Mouse (Mus musculus) CH12.LX (cell line): ENCODE data around the gene Stmn1. TPM values are rescaled to one million over a fixed set of nuclear protein-coding genes. Genes with fewer than 3 reads are reported as not detected.

Source experiments
- DNase-seq: peaks from one replicate; pipeline ENCODE4 v3.0.0-alpha.2; 2013; ENCODE audit errors: extremely low read depth
- H3K27ac ChIP-seq: 2 replicates; pipeline ENCODE4 v1.5.1; 2012; ENCODE audit warnings: low read depth, mild to moderate bottlenecking, control low read depth, moderate library complexity; ENCODE audit not compliant: insufficient read depth
- H3K27me3 ChIP-seq: replicated peaks from 2 replicates; pipeline ENCODE3; 2012; ENCODE audit warnings: inconsistent platforms
- H3K36me3 ChIP-seq, 2 experiments: replicated peaks in 1 of 2; 2 replicates each; pipeline versions ENCODE3 to v1.6.1; 2012; ENCODE audit warnings: inconsistent platforms in 1 of 2, low read length in 1 of 2, mild to moderate bottlenecking in 1 of 2, mixed read lengths in 1 of 2, moderate library complexity in 1 of 2; ENCODE audit not compliant: control insufficient read depth in 1 of 2, insufficient read depth in 1 of 2
- H3K4me1 ChIP-seq, 2 experiments: 2 replicates each; pipeline ENCODE4 v1.6.1; 2012; ENCODE audit warnings: inconsistent platforms in 1 of 2, moderate library complexity in 1 of 2; ENCODE audit not compliant: insufficient read depth in 2 of 2, control insufficient read depth in 1 of 2
- H3K4me2 ChIP-seq: 2 replicates; pipeline ENCODE4 v1.6.1; 2012; ENCODE audit warnings: low read depth, mild to moderate bottlenecking, control low read depth; ENCODE audit not compliant: poor library complexity, insufficient read depth, severe bottlenecking
- H3K4me3 ChIP-seq, 3 experiments: fragments of 150-350 bp in 1 of 3; sonication (generic) in 1 of 3; replicated peaks in 1 of 3; 2 replicates each; pipeline versions ENCODE3 to v1.5.1; 2011 to 2012; ENCODE audit warnings: low read depth in 2 of 3, low read length in 2 of 3, mild to moderate bottlenecking in 2 of 3, moderate library complexity in 2 of 3, control low read depth in 1 of 3, improper control_type of control experiment in 1 of 3, inconsistent platforms in 1 of 3, mixed read lengths in 1 of 3; ENCODE audit not compliant: poor library complexity in 1 of 3
- H3K79me2 ChIP-seq: replicated peaks from 2 replicates; pipeline ENCODE4 v1.6.1; 2012; ENCODE audit warnings: mild to moderate bottlenecking, moderate library complexity; ENCODE audit not compliant: control insufficient read depth, poor library complexity, insufficient read depth, severe bottlenecking; ENCODE audit errors: extremely low read depth
- H3K9ac ChIP-seq: 2 replicates; pipeline ENCODE4 v1.6.1; 2012; ENCODE audit warnings: low read depth, mild to moderate bottlenecking, control low read depth, moderate library complexity; ENCODE audit not compliant: insufficient read depth
- H3K9me3 ChIP-seq: replicated peaks from 2 replicates; pipeline ENCODE3; 2012; ENCODE audit warnings: low read length, inconsistent platforms, mixed read lengths
- BHLHE40 ChIP-seq: IDR thresholded peaks from 2 replicates; pipeline ENCODE4 v1.6.1; 2011; ENCODE audit warnings: mild to moderate bottlenecking, low read depth, low read length, improper control_type of control experiment
- ELF1 ChIP-seq: IDR thresholded peaks from 2 replicates; pipeline ENCODE4 v1.6.1; 2014; ENCODE audit warnings: low read depth, mild to moderate bottlenecking, inconsistent platforms, low read length, improper control_type of control experiment
- EP300 ChIP-seq: IDR thresholded peaks from 2 replicates; pipeline ENCODE4 v1.6.1; 2011; ENCODE audit warnings: low read length, improper control_type of control experiment
- JUN ChIP-seq: IDR thresholded peaks from 2 replicates; pipeline ENCODE4 v1.6.1; 2011; ENCODE audit warnings: low read depth, mild to moderate bottlenecking, low read length, improper control_type of control experiment, moderate library complexity; ENCODE audit not compliant: insufficient read depth
- JUND ChIP-seq: conservative IDR thresholded peaks from 2 replicates; pipeline ENCODE4 v1.6.1; 2011; ENCODE audit warnings: low read depth, low read length, improper control_type of control experiment
- MAZ ChIP-seq: IDR thresholded peaks from 2 replicates; pipeline ENCODE4 v1.6.1; 2012; ENCODE audit warnings: low read depth, mild to moderate bottlenecking, inconsistent platforms, low read length, improper control_type of control experiment, moderate library complexity
- MEF2A ChIP-seq: IDR thresholded peaks from 2 replicates; pipeline ENCODE4 v1.6.1; 2014; ENCODE audit warnings: low read depth, mild to moderate bottlenecking, inconsistent platforms, low read length, improper control_type of control experiment, borderline replicate concordance
- MXI1 ChIP-seq: IDR thresholded peaks from 2 replicates; pipeline ENCODE4 v1.6.1; 2011; ENCODE audit warnings: mild to moderate bottlenecking, low read depth, low read length, improper control_type of control experiment
- POLR2A ChIP-seq: IDR thresholded peaks from 2 replicates; pipeline ENCODE4 v1.6.1; 2011; ENCODE audit warnings: low read depth, mild to moderate bottlenecking, improper control_type of control experiment, low read length
- POLR2AphosphoS2 ChIP-seq: IDR thresholded peaks from 2 replicates; pipeline ENCODE4 v1.6.1; 2011; ENCODE audit warnings: low read depth, low read length, improper control_type of control experiment
- RCOR1 ChIP-seq: conservative IDR thresholded peaks from 2 replicates; pipeline ENCODE4 v1.6.1; 2012; ENCODE audit warnings: low read depth, mild to moderate bottlenecking, inconsistent platforms, low read length, improper control_type of control experiment
- SMC3 ChIP-seq: IDR thresholded peaks from 2 replicates; pipeline ENCODE4 v1.6.1; 2011; ENCODE audit warnings: low read depth, low read length, improper control_type of control experiment
- USF2 ChIP-seq: conservative IDR thresholded peaks from 2 replicates; pipeline ENCODE4 v1.6.1; 2011; ENCODE audit warnings: low read depth, low read length, improper control_type of control experiment
- ZC3H11A ChIP-seq: IDR thresholded peaks from 2 replicates; pipeline ENCODE4 v1.6.1; 2012; ENCODE audit warnings: low read depth, mild to moderate bottlenecking, inconsistent platforms, low read length, improper control_type of control experiment
- dilution Hi-C: fragments of 300-500 bp; cut with MboI; formaldehyde crosslinking; loops from 2 replicates; pipeline ENCODE4 v1.14.3; 2020; ENCODE audit warnings: low sequenced_read_pairs; ENCODE audit not compliant: extremely low pct_unique_long_range_greater_than_20kb, extremely low pct_ligation_motif_present
- in situ Hi-C: fragments of 300-500 bp; cut with MboI; formaldehyde crosslinking; loops from 3 replicates; pipeline ENCODE4 v1.14.3; 2019; ENCODE audit warnings: low sequenced_read_pairs, low pct_ligation_motif_present, low pct_unique_long_range_greater_than_20kb, mixed read lengths
- polyA plus RNA-seq: library from polyadenylated mRNA; unstranded; fragments of >175 nt; gene quantifications from 2 replicates; pipeline ENCODE4 v1.2.1, GENCODE M21; 2012; ENCODE audit warnings: low read depth; ENCODE audit not compliant: insufficient read length
- total RNA-seq, 2 experiments: library from RNA; depleted of rRNA; stranded (reverse); fragments of 300-350 nt in 1 of 2; fragments of >200 nt in 1 of 2; gene quantifications; 2 replicates each; pipeline ENCODE4 v1.2.3; 2012 to 2014

The Stmn1 gene
- total and polyA plus RNA-seq, 3 experiments: 31.2 to 39.4 (median 34.7) TPM

DNA sequence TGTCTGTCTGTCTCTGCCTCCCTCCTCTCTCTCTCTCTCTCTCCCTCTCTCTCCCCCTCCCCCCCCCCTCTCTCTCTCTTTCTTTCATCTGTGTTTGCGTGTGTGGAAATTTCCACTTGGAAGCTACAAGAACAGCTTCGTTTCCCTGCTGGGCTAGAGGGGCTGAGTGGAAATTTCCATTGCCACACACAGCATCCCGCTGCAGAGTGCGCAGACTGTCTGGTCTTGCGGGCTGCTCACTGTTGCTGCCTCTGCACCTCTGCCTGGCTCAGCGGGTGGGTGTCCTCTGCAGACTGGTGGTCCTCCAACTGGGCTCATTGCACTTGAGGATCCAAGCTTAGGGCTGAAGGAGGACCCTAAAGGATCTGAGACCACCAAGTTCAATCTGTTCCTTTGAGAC, 15.6 kb downstream of the Stmn1 start:
- no peak overlapping the region for H3K27ac ChIP-seq
- H3K4me3 ChIP-seq: no peak overlapping the region
- no peak overlapping the region for H3K9ac ChIP-seq
- peaks cover 47% of the 10 kb centered on the region for H3K27me3 ChIP-seq
- TF ChIP-seq ELF1 (no peak), ZC3H11A (no peak), POLR2AphosphoS2 (no peak), USF2 (no peak), JUN (no peak), SMC3 (no peak), MAZ (no peak)
- TF ChIP-seq, all 38 proteins: peak for 0
- Histone ChIP-seq H3K36me3 (no peaks in the 10 kb centered on the region), H3K4me1 (peaks cover 2 to 9% of the 10 kb centered on the region in 2 experiments; a peak in 2 of 4 replicates), H3K79me2 (no peaks in the 10 kb centered on the region), H3K9me3 (no peaks in the 10 kb centered on the region), H3K4me2 (no peak overlapping the region)
- in situ Hi-C loops (loop anchor here (25.0 kb wide), 1 partner anchor 221 kb away; the partner anchor contains the start of gene Grrp1), dilution Hi-C loops (no loop called here)
- no peak for DNase-seq

DNA sequence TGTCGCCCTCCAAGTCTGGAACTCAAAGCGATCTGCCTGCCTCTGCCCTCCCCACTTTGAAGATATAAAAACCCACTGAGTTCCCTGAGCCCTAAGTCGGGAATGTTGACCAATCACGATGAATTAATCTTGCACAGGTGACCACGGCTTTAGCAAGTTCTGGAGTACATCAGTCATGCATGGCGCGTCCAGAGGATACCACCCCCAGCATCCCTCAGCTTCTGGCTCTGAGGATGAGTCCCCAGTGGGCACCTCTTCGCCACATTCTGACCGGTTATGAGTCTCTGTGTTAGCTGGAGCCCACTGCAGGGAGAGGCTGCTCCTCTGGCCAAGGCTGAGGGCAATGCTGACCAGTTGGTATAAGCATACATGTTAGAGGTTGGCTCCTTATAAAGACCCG, 16.1 kb downstream of the Stmn1 start:
- Histone ChIP-seq H3K4me1 (peaks cover 2 to 6% of the 10 kb centered on the region in 2 experiments; a peak in 2 of 4 replicates), H3K27me3 (peaks cover 42% of the 10 kb centered on the region), H3K27ac (no peak overlapping the region), H3K4me2 (no peak overlapping the region), H3K36me3 (no peaks in the 10 kb centered on the region), H3K9ac (no peak overlapping the region), H3K79me2 (no peaks in the 10 kb centered on the region), H3K9me3 (no peaks in the 10 kb centered on the region), H3K4me3 (no peak overlapping the region)
- DNase-seq: no peak
- dilution Hi-C loops: no loop called here
- in situ Hi-C loops: loop anchor here (25.0 kb wide), 1 partner anchor 222 kb away; the partner anchor contains the start of gene Grrp1
- no peak for TF ChIP-seq MEF2A
- no peak for TF ChIP-seq RCOR1
- TF ChIP-seq POLR2A: no peak
- TF ChIP-seq JUN: no peak
- no peak for TF ChIP-seq SMC3
- TF ChIP-seq EP300: no peak
- no peak for TF ChIP-seq MXI1
- no peak for TF ChIP-seq JUND
- TF ChIP-seq BHLHE40: no peak
